Mouse (Mus musculus) MEL (cell line): ENCODE measurements around the gene Lrp6. TPM values are rescaled to one million over a fixed set of nuclear protein-coding genes. Genes with fewer than 3 reads are reported as not detected.
A peak's percentile ranks its signal among the peaks of the same experiment; 100 is the strongest.

Source experiments
- DNase-seq: peaks from one replicate; pipeline ENCODE4 v3.0.0; 2011; ENCODE audit warnings: low read depth, low spot score
- H3K27ac ChIP-seq: 2 replicates; pipeline ENCODE4 v1.5.1; 2012; ENCODE audit warnings: low read depth, mild to moderate bottlenecking, control low read depth, low read length, moderate library complexity; ENCODE audit not compliant: control insufficient read depth
- H3K27me3 ChIP-seq, 2 experiments: fragments of 150-350 bp in 1 of 2; sonication (generic) in 1 of 2; 2 replicates each; pipeline ENCODE4 v1.6.1; 2012; ENCODE audit warnings: low read length in 2 of 2, mild to moderate bottlenecking in 2 of 2, improper control_type of control experiment in 1 of 2, moderate library complexity in 1 of 2; ENCODE audit not compliant: insufficient read depth in 2 of 2, control insufficient read depth in 1 of 2
- H3K36me3 ChIP-seq, 2 experiments: 2 replicates each; pipeline ENCODE4 v1.6.1; 2012 to 2014; ENCODE audit warnings: low read length in 2 of 2, improper control_type of control experiment in 1 of 2, inconsistent platforms in 1 of 2, mild to moderate bottlenecking in 1 of 2; ENCODE audit not compliant: insufficient read depth in 2 of 2, control insufficient read depth in 1 of 2
- H3K4me1 ChIP-seq, 2 experiments: fragments of 150-350 bp in 1 of 2; sonication (generic) in 1 of 2; 2 replicates each; pipeline ENCODE4 v1.6.1; 2012; ENCODE audit warnings: low read length in 2 of 2, improper control_type of control experiment in 1 of 2, mild to moderate bottlenecking in 1 of 2; ENCODE audit not compliant: insufficient read depth in 2 of 2, control insufficient read depth in 1 of 2
- H3K4me3 ChIP-seq, 2 experiments: fragments of 150-350 bp in 1 of 2; sonication (generic) in 1 of 2; 2 replicates each; pipeline ENCODE4 v1.5.1; 2012; ENCODE audit warnings: low read depth in 2 of 2, low read length in 2 of 2, mild to moderate bottlenecking in 2 of 2, moderate library complexity in 2 of 2, control low read depth in 1 of 2, improper control_type of control experiment in 1 of 2; ENCODE audit not compliant: control insufficient read depth in 1 of 2, insufficient read depth in 1 of 2
- H3K79me2 ChIP-seq: 2 replicates; pipeline ENCODE4 v1.6.1; 2012; ENCODE audit warnings: mild to moderate bottlenecking, low read length, moderate library complexity; ENCODE audit not compliant: control insufficient read depth, poor library complexity, insufficient read depth
- H3K9ac ChIP-seq: 2 replicates; pipeline ENCODE4 v1.6.1; 2012; ENCODE audit warnings: low read depth, mild to moderate bottlenecking, control low read depth, low read length, moderate library complexity; ENCODE audit not compliant: control insufficient read depth, poor library complexity, severe bottlenecking
- H3K9me3 ChIP-seq: fragments of 150-350 bp; sonication (generic); replicated peaks from 2 replicates; pipeline ENCODE4 v1.6.1; 2012; ENCODE audit warnings: mild to moderate bottlenecking, low read length, improper control_type of control experiment, moderate library complexity; ENCODE audit not compliant: insufficient read depth
- BHLHE40 ChIP-seq: IDR thresholded peaks from 2 replicates; pipeline ENCODE4 v1.6.1; 2012; ENCODE audit warnings: low read depth, mild to moderate bottlenecking, inconsistent platforms, low read length, improper control_type of control experiment, borderline replicate concordance
- CHD1 ChIP-seq: IDR thresholded peaks from 2 replicates; pipeline ENCODE4 v1.6.1; 2012; ENCODE audit warnings: low read depth, mild to moderate bottlenecking, inconsistent platforms, low read length, improper control_type of control experiment
- CTCF ChIP-seq, 3 experiments: IDR thresholded peaks in 2 of 3; conservative IDR thresholded peaks in 1 of 3; 2 replicates each; pipeline ENCODE4 v1.5.1; 2011 to 2012; ENCODE audit warnings: low read length in 3 of 3, low read depth in 2 of 3, mild to moderate bottlenecking in 2 of 3, improper control_type of control experiment in 1 of 3, inconsistent platforms in 1 of 3, mixed read lengths in 1 of 3, moderate library complexity in 1 of 3; ENCODE audit not compliant: control insufficient read depth in 1 of 3, insufficient read depth in 1 of 3, poor library complexity in 1 of 3, severe bottlenecking in 1 of 3
- E2F4 ChIP-seq: IDR thresholded peaks from 2 replicates; pipeline ENCODE4 v1.6.1; 2011; ENCODE audit warnings: low read depth, low read length, improper control_type of control experiment, borderline replicate concordance
- ELF1 ChIP-seq: IDR thresholded peaks from 2 replicates; pipeline ENCODE4 v1.6.1; 2014; ENCODE audit warnings: low read depth, mild to moderate bottlenecking, inconsistent platforms, low read length, improper control_type of control experiment, moderate library complexity
- EP300 ChIP-seq, 2 experiments: IDR thresholded peaks; 2 replicates each; pipeline ENCODE4 v1.6.1; 2011; ENCODE audit warnings: improper control_type of control experiment in 2 of 2, low read length in 2 of 2, low read depth in 1 of 2, mild to moderate bottlenecking in 1 of 2
- ETS1 ChIP-seq: IDR thresholded peaks from 2 replicates; pipeline ENCODE4 v1.6.1; 2012; ENCODE audit warnings: low read depth, mild to moderate bottlenecking, inconsistent platforms, low read length, improper control_type of control experiment, moderate library complexity
- GABPA ChIP-seq: IDR thresholded peaks from 2 replicates; pipeline ENCODE4 v1.6.1; 2012; ENCODE audit warnings: low read depth, mild to moderate bottlenecking, inconsistent platforms, low read length, improper control_type of control experiment, moderate library complexity
- GATA1 ChIP-seq: IDR thresholded peaks from 2 replicates; pipeline ENCODE4 v1.6.1; 2011; ENCODE audit warnings: low read depth, low read length, improper control_type of control experiment
- HCFC1 ChIP-seq: IDR thresholded peaks from 2 replicates; pipeline ENCODE4 v1.6.1; 2012; ENCODE audit warnings: low read depth, mild to moderate bottlenecking, inconsistent platforms, low read length, improper control_type of control experiment, moderate library complexity
- JUND ChIP-seq: IDR thresholded peaks from 2 replicates; pipeline ENCODE4 v1.6.1; 2011; ENCODE audit warnings: low read depth, mild to moderate bottlenecking, improper control_type of control experiment, low read length
- KAT2A ChIP-seq: conservative IDR thresholded peaks from 2 replicates; pipeline ENCODE4 v1.6.1; 2012; ENCODE audit warnings: low read depth, low read length, improper control_type of control experiment, inconsistent platforms
- MAFK ChIP-seq: IDR thresholded peaks from 2 replicates; pipeline ENCODE4 v1.6.1; 2011; ENCODE audit warnings: low read depth, mild to moderate bottlenecking, low read length, improper control_type of control experiment, borderline replicate concordance
- MAX ChIP-seq: IDR thresholded peaks from 2 replicates; pipeline ENCODE4 v1.6.1; 2011; ENCODE audit warnings: low read length, improper control_type of control experiment
- MAZ ChIP-seq: IDR thresholded peaks from 2 replicates; pipeline ENCODE4 v1.6.1; 2012; ENCODE audit warnings: low read depth, mild to moderate bottlenecking, inconsistent platforms, low read length, improper control_type of control experiment
- MEF2A ChIP-seq: IDR thresholded peaks from 2 replicates; pipeline ENCODE4 v1.6.1; 2014; ENCODE audit warnings: low read depth, mild to moderate bottlenecking, inconsistent platforms, low read length, improper control_type of control experiment; ENCODE audit not compliant: poor library complexity, insufficient replicate concordance, severe bottlenecking; ENCODE audit errors: extremely low read depth
- MXI1 ChIP-seq: IDR thresholded peaks from 2 replicates; pipeline ENCODE4 v1.6.1; 2011; ENCODE audit warnings: mild to moderate bottlenecking, low read depth, low read length, improper control_type of control experiment
- MYB ChIP-seq: IDR thresholded peaks from 2 replicates; pipeline ENCODE4 v1.6.1; 2011; ENCODE audit warnings: mild to moderate bottlenecking, low read depth, low read length, improper control_type of control experiment
- MYC ChIP-seq: IDR thresholded peaks from 2 replicates; pipeline ENCODE4 v1.6.1; 2011; ENCODE audit warnings: low read depth, mild to moderate bottlenecking, low read length, improper control_type of control experiment, moderate library complexity
- NELFE ChIP-seq: IDR thresholded peaks from 2 replicates; pipeline ENCODE4 v1.6.1; 2011; ENCODE audit warnings: low read depth, low read length, improper control_type of control experiment
- NRF1 ChIP-seq: IDR thresholded peaks from 2 replicates; pipeline ENCODE4 v1.6.1; 2014; ENCODE audit warnings: low read depth, mild to moderate bottlenecking, inconsistent platforms, low read length, improper control_type of control experiment, moderate library complexity; ENCODE audit not compliant: poor library complexity, insufficient read depth, severe bottlenecking
- POLR2A ChIP-seq, 2 experiments: IDR thresholded peaks; 2 replicates each; pipeline ENCODE4 v1.6.1; 2011 to 2012; ENCODE audit warnings: low read length in 2 of 2, mild to moderate bottlenecking in 2 of 2, control low read depth in 1 of 2, improper control_type of control experiment in 1 of 2, low read depth in 1 of 2, moderate library complexity in 1 of 2; ENCODE audit not compliant: control insufficient read depth in 1 of 2, insufficient read depth in 1 of 2, poor library complexity in 1 of 2
- POLR2AphosphoS2 ChIP-seq: IDR thresholded peaks from 2 replicates; pipeline ENCODE4 v1.6.1; 2011; ENCODE audit warnings: low read length, improper control_type of control experiment
- RAD21 ChIP-seq: IDR thresholded peaks from 2 replicates; pipeline ENCODE4 v1.6.1; 2011; ENCODE audit warnings: mild to moderate bottlenecking, low read depth, low read length, improper control_type of control experiment
- RCOR1 ChIP-seq: IDR thresholded peaks from 2 replicates; pipeline ENCODE4 v1.6.1; 2012; ENCODE audit warnings: low read depth, mild to moderate bottlenecking, inconsistent platforms, low read length, improper control_type of control experiment
- SIN3A ChIP-seq: IDR thresholded peaks from 2 replicates; pipeline ENCODE4 v1.6.1; 2012; ENCODE audit warnings: low read length, improper control_type of control experiment, inconsistent platforms
- SMC3 ChIP-seq: IDR thresholded peaks from 2 replicates; pipeline ENCODE4 v1.6.1; 2011; ENCODE audit warnings: low read depth, low read length, improper control_type of control experiment
- TCF12 ChIP-seq: IDR thresholded peaks from 2 replicates; pipeline ENCODE4 v1.6.1; 2014; ENCODE audit warnings: low read depth, mild to moderate bottlenecking, inconsistent platforms, low read length, improper control_type of control experiment, moderate library complexity
- UBTF ChIP-seq: IDR thresholded peaks from 2 replicates; pipeline ENCODE4 v1.6.1; 2012; ENCODE audit warnings: low read depth, mild to moderate bottlenecking, inconsistent platforms, low read length, improper control_type of control experiment, moderate library complexity, borderline replicate concordance; ENCODE audit not compliant: insufficient read depth
- USF1 ChIP-seq: IDR thresholded peaks from 2 replicates; pipeline ENCODE4 v1.6.1; 2014; ENCODE audit warnings: low read depth, mild to moderate bottlenecking, inconsistent platforms, low read length, improper control_type of control experiment, moderate library complexity
- USF2 ChIP-seq, 2 experiments: IDR thresholded peaks; 2 replicates each; pipeline ENCODE4 v1.6.1; 2011 to 2012; ENCODE audit warnings: improper control_type of control experiment in 2 of 2, low read length in 2 of 2, borderline replicate concordance in 1 of 2, inconsistent platforms in 1 of 2, low read depth in 1 of 2, mild to moderate bottlenecking in 1 of 2; ENCODE audit not compliant: insufficient read depth in 1 of 2
- ZC3H11A ChIP-seq: IDR thresholded peaks from 2 replicates; pipeline ENCODE4 v1.6.1; 2012; ENCODE audit warnings: low read depth, mild to moderate bottlenecking, inconsistent platforms, low read length, improper control_type of control experiment
- ZKSCAN1 ChIP-seq: IDR thresholded peaks from 2 replicates; pipeline ENCODE4 v1.6.1; 2012; ENCODE audit warnings: low read depth, mild to moderate bottlenecking, inconsistent platforms, low read length, improper control_type of control experiment, moderate library complexity
- ZMIZ1 ChIP-seq: IDR thresholded peaks from 2 replicates; pipeline ENCODE4 v1.6.1; 2012; ENCODE audit warnings: low read depth, mild to moderate bottlenecking, inconsistent platforms, low read length, improper control_type of control experiment, moderate library complexity
- polyA plus RNA-seq, 2 experiments: library from polyadenylated mRNA; stranded (reverse) in 1 of 2; unstranded in 1 of 2; fragments of >175 nt in 1 of 2; fragments of >200 nt in 1 of 2; gene quantifications; 2 replicates each; pipeline versions ENCODE4 v1.2.1 to v1.2.4; 2012; ENCODE audit warnings: low replicate concordance in 2 of 2, low read depth in 1 of 2; ENCODE audit not compliant: insufficient read length in 2 of 2, insufficient read depth in 1 of 2, missing spikeins in 1 of 2
- total RNA-seq: library from RNA; depleted of rRNA; stranded (reverse); fragments of 300-350 nt; gene quantifications from 2 replicates; pipeline ENCODE4 v1.2.3, GENCODE M21; 2012

Lrp6 gene
- total and polyA plus RNA-seq, 3 experiments, result 13.1 to 25.7 (median 17.2) TPM

DNA sequence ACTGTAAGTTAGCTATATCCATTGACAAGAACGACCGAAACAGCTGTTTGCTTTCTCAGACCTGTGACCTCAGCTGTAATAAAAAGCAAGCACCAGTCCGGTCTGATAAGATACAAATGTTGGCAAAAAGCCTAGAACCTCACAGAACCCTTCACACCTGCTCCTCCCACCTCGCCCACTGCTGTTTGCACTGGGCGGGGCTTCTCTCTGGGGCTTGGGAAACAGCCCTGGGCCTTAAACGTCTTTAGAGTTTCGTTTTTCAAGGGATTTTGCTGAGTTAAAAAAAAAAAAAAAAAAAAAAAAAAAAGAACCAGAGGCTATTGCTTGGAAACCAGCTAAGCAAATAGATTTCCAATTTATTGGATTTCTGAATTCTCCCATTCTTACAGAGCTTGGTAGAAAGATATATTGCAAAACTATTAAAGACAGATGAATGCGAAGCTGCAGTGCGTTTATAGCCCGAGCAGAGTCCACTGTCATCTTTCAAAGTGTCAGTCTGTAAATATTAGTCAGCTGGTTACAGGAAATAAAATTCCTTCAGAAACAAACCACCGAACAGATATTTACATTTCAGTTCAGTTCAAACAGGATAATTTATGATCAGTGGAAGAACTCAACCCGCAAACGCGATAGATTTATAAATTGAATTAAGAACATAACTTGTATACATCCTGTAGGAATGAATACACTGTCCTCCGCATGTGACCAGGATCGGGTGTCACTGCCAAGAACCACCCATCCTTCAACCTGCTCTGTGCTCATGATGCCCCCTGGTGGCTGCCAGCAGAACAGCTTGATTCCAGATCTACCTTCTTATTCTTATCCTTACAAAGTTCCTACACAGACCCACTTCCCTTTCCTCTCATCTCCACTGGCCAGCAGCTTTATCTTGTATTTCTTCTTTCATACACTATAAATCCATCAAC is 48.2 kb upstream of the Lrp6 start:
- Histone ChIP-seq H3K9ac (peak overlapping the region; percentile 60), H3K27me3 (no peaks in the 10 kb centered on the region; a peak in 1 of 4 replicates), H3K79me2 (no peaks in the 10 kb centered on the region), H3K36me3 (peaks cover 0 to 3% of the 10 kb centered on the region in 2 experiments; a peak in 2 of 4 replicates), H3K9me3 (no peaks in the 10 kb centered on the region), H3K27ac (peak overlapping the region; percentile 65), H3K4me1 (peaks cover 0 to 10% of the 10 kb centered on the region in 2 experiments; a peak in 2 of 4 replicates), H3K4me3 (peak overlapping the region; percentile 46 to 74)
- DNase-seq, result peak; percentile 95
- no peak for TF ChIP-seq ZKSCAN1
- peak; percentile 100 for TF ChIP-seq ETS1
- peak; percentile 87 for TF ChIP-seq RAD21
- no peak for TF ChIP-seq NELFE
- TF ChIP-seq USF2 (IDR thresholded peaks at IDR 0.05; ENCODE audit: borderline replicate concordance in 1 of 2, insufficient read depth in 1 of 2, low read depth in 1 of 2, low read length in 2 of 2), result no peak
- peak; percentile 87 to 96 (median 93) for TF ChIP-seq CTCF (IDR thresholded peaks at IDR 0.05 in 2 of 3, conservative IDR thresholded peaks at IDR 0.05 in 1 of 3; ENCODE audit: control insufficient read depth in 1 of 3, insufficient read depth in 1 of 3, low read depth in 2 of 3, low read length in 3 of 3, poor library complexity in 1 of 3, severe bottlenecking in 1 of 3)
- peak; percentile 89 for TF ChIP-seq ZC3H11A
- no peak for TF ChIP-seq JUND
- no peak for TF ChIP-seq MYB
- TF ChIP-seq SMC3, result peak; percentile 98
- TF ChIP-seq RCOR1, result 0 out of 2 replicates have a peak, but pooled peaks have one; percentile 7
- TF ChIP-seq TCF12, result peak; percentile 84
- TF ChIP-seq MYC, result peak; percentile 79; the same call in 1 of the 2 replicates
- no peak for TF ChIP-seq KAT2A
- no peak for TF ChIP-seq POLR2AphosphoS2
- TF ChIP-seq E2F4, result no peak
- TF ChIP-seq POLR2A (IDR thresholded peaks at IDR 0.05; ENCODE audit: control insufficient read depth in 1 of 2, insufficient read depth in 1 of 2, low read depth in 1 of 2, low read length in 2 of 2, poor library complexity in 1 of 2), result no peak
- no peak for TF ChIP-seq NRF1
- TF ChIP-seq CHD1, result no peak
- no peak for TF ChIP-seq UBTF
- 0 out of 2 replicates have a peak, but pooled peaks have one; percentile 42 for TF ChIP-seq MAZ
- peak; percentile 89 for TF ChIP-seq GATA1
- no peak for TF ChIP-seq ZMIZ1
- TF ChIP-seq EP300 (IDR thresholded peaks at IDR 0.05; ENCODE audit: low read depth in 1 of 2, low read length in 2 of 2), result peak; percentile 70 to 76; a peak in 2 of 4 replicates
- TF ChIP-seq USF1, result peak; percentile 84
- no peak; the same call in none of the 2 replicates for TF ChIP-seq MAX
- TF ChIP-seq MXI1, result peak; percentile 89
- TF ChIP-seq HCFC1, result no peak
- TF ChIP-seq BHLHE40, result peak; percentile 75
- peak; percentile 88 for TF ChIP-seq SIN3A
- TF ChIP-seq MEF2A, result no peak
- 0 out of 2 replicates have a peak, but pooled peaks have one; percentile 9 for TF ChIP-seq MAFK
- no peak for TF ChIP-seq ELF1
- TF ChIP-seq GABPA, result no peak
